ENCODE assay signal across 24 mouse cellular contexts in the genomic region with DNA sequence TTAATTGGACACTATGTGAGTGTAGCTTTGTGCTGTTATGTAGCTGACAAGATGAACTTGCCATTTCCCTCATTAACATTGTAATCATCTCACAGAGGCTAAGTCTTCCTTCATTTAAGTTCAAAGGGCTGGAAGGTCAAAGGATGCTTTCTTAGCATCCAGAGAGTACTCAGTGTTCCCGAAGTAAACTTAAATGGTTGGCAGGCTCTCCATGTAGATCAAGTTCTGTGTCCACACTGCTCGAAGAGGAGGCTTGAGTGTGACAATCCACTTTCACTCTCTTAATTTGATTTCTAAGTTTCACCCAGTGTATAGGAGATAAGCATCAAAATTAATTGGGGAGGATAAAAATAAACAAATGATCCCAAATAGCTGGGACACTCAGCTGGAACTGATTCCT. TPM values are rescaled to one million over a fixed set of nuclear protein-coding genes. Genes with fewer than 3 reads are reported as not detected.
A peak's percentile ranks its signal among the peaks of the same experiment; 100 is the strongest.
DNase-seq lines count a peak whose midpoint lies in the region; ATAC-seq and TF ChIP-seq lines count a peak whose summit lies in the region.
"Had no signal": no experiment of that assay in that cellular context is flagged by ENCODE, and none has a peak within 500 bp of the region (broad histone marks: within the 10 kb centered on the region; RNA-seq: fewer than 3 reads in every experiment).

No protein-coding gene starts in this region.

- ATAC-seq in liver, embryonic 12.5 days: no peak
- ATAC-seq: activated CD4-positive, CD25-positive, alpha-beta regulatory T cell, adult 4 months; CD4-positive, CD25-positive, alpha-beta regulatory T cell, adult 4 months; forebrain, embryonic 13.5 days; Patski had no signal

- H3K27me3 ChIP-seq in heart, adult 2 months (ENCODE audit: control insufficient read depth, insufficient read depth, low read length): no peaks in the 10 kb centered on the region
- H3K27me3 ChIP-seq in kidney, adult 2 months (replicated peaks; ENCODE audit: control insufficient read depth, insufficient read depth, low read length): no peaks in the 10 kb centered on the region
- no peaks in the 10 kb centered on the region for H3K27me3 ChIP-seq in liver, adult 2 months (ENCODE audit: control insufficient read depth, insufficient read depth, low read length)
- no peaks in the 10 kb centered on the region for H3K27me3 ChIP-seq in liver, embryonic 12.5 days (replicated peaks)
- H3K27me3 ChIP-seq: CH12.LX; embryonic facial prominence, embryonic 12.5 days; forebrain, embryonic 13.5 days; forebrain, embryonic 15.5 days; Patski had no signal

- H3K4me2 ChIP-seq in liver, embryonic 12.5 days: no peak overlapping the region
- H3K4me2 ChIP-seq: embryonic facial prominence, embryonic 12.5 days; forebrain, embryonic 13.5 days; forebrain, embryonic 15.5 days had no signal

- 60% methylated on average over 2 of the region's 2 CpGs for WGBS in heart, adult 2 months
- WGBS in kidney, adult 2 months: 48% methylated on average over 2 of the region's 2 CpGs
- WGBS in liver, adult 2 months: 15% methylated on average over 2 of the region's 2 CpGs
- WGBS in liver, embryonic 12.5 days (ENCODE audit: insufficient replicate concordance): 67% methylated on average over 2 of the region's 2 CpGs

- peaks cover 4% of the 10 kb centered on the region; the same call in 1 of the 2 replicates for H3K4me1 ChIP-seq in heart, adult 2 months (ENCODE audit: control insufficient read depth, insufficient read depth, low read length)
- H3K4me1 ChIP-seq in kidney, adult 2 months (ENCODE audit: control insufficient read depth, insufficient read depth, low read length): peaks cover 10% of the 10 kb centered on the region; the same call in 1 of the 2 replicates
- peaks cover 29% of the 10 kb centered on the region for H3K4me1 ChIP-seq in liver, adult 2 months (ENCODE audit: control insufficient read depth, insufficient read depth, low read length)
- H3K4me1 ChIP-seq in liver, embryonic 12.5 days: no peaks in the 10 kb centered on the region
- H3K4me1 ChIP-seq: embryonic facial prominence, embryonic 12.5 days had no signal

- H3K27ac ChIP-seq in heart, adult 2 months: no peak overlapping the region
- H3K27ac ChIP-seq in kidney, adult 2 months (ENCODE audit: insufficient read depth, low read depth, low read length): no peak overlapping the region
- H3K27ac ChIP-seq in liver, adult 2 months (replicated peaks; ENCODE audit: insufficient read depth, low read depth, low read length): no peak overlapping the region
- no peak overlapping the region for H3K27ac ChIP-seq in liver, embryonic 12.5 days
- H3K27ac ChIP-seq: embryonic facial prominence, embryonic 10.5 days; embryonic facial prominence, embryonic 12.5 days; forebrain, embryonic 13.5 days; forebrain, embryonic 15.5 days had no signal

- H3K4me3 ChIP-seq in heart, adult 2 months: no peak overlapping the region
- no peak overlapping the region for H3K4me3 ChIP-seq in kidney, adult 2 months (ENCODE audit: insufficient read depth, low read depth, low read length)
- H3K4me3 ChIP-seq in liver, adult 2 months (ENCODE audit: insufficient read depth, low read depth, low read length): no peak overlapping the region
- H3K4me3 ChIP-seq in liver, embryonic 12.5 days: no peak overlapping the region
- H3K4me3 ChIP-seq: embryonic facial prominence, embryonic 10.5 days; embryonic facial prominence, embryonic 12.5 days; forebrain, embryonic 13.5 days; forebrain, embryonic 15.5 days had no signal

- TF ChIP-seq CTCF in heart, adult 2 months (IDR thresholded peaks at IDR 0.05): no peak
- TF ChIP-seq CTCF in kidney, adult 2 months (conservative IDR thresholded peaks at IDR 0.05; ENCODE audit: insufficient read depth, insufficient read length, low read depth, low read length): no peak
- no peak for TF ChIP-seq CTCF in liver, adult 2 months (IDR thresholded peaks at IDR 0.05; ENCODE audit: low read depth, low read length)

- no peaks in the 10 kb centered on the region for H3K9me3 ChIP-seq in liver, embryonic 12.5 days (replicated peaks)
- H3K9me3 ChIP-seq: embryonic facial prominence, embryonic 10.5 days; embryonic facial prominence, embryonic 12.5 days; forebrain, embryonic 13.5 days; forebrain, embryonic 15.5 days; G1E had no signal

- no peak for TF ChIP-seq EP300 in heart, adult 2 months (IDR thresholded peaks at IDR 0.05; ENCODE audit: insufficient read depth, low read depth, low read length)

- DNase-seq in heart, adult 11 months: peak; percentile 53
- no peak for DNase-seq in heart, adult 2 months
- DNase-seq in kidney, adult 2 months: peak; percentile 23
- DNase-seq in kidney, adult 11 months: no peak
- DNase-seq in liver, adult 2 months (ENCODE audit: extremely low read depth, low read depth, low spot score): peak; percentile 69
- DNase-seq: adrenal gland, adult 8-10 months; adrenal gland, postnatal 14 days; adrenal gland, postnatal 36 days; B cell, adult 2 months; cerebellum, adult 11-12 months; cerebellum, adult 2 months; cerebellum, adult 9-10 months; cerebellum, postnatal 10 days; cerebellum, postnatal 25 days had no signal

- intact Hi-C loops in heart, adult 2 months (cut with DNase I): no loop called here

- peaks cover 8% of the 10 kb centered on the region for H3K36me3 ChIP-seq in heart, adult 2 months (ENCODE audit: control insufficient read depth, insufficient read depth, low read length)
- no peaks in the 10 kb centered on the region for H3K36me3 ChIP-seq in kidney, adult 2 months (ENCODE audit: control insufficient read depth, insufficient read depth, low read length)
- H3K36me3 ChIP-seq in liver, adult 2 months (ENCODE audit: control insufficient read depth, insufficient read depth, low read length): no peaks in the 10 kb centered on the region
- no peaks in the 10 kb centered on the region for H3K36me3 ChIP-seq in liver, embryonic 12.5 days
- H3K36me3 ChIP-seq: embryonic facial prominence, embryonic 10.5 days; embryonic facial prominence, embryonic 12.5 days; forebrain, embryonic 15.5 days; G1E had no signal

- no peak overlapping the region for H3K9ac ChIP-seq in heart, adult 2 months (ENCODE audit: low read depth, low read length)
- no peak overlapping the region for H3K9ac ChIP-seq in liver, adult 2 months (ENCODE audit: low read depth, low read length)
- H3K9ac ChIP-seq in liver, embryonic 12.5 days: no peak overlapping the region
- H3K9ac ChIP-seq: embryonic facial prominence, embryonic 12.5 days; forebrain, embryonic 13.5 days; forebrain, embryonic 15.5 days had no signal

- no peaks in the 10 kb centered on the region for H3K79me2 ChIP-seq in heart, adult 2 months (replicated peaks; ENCODE audit: control insufficient read depth, insufficient read depth, low read length)
- H3K79me2 ChIP-seq in liver, adult 2 months (ENCODE audit: control insufficient read depth, insufficient read depth, low read length): peaks cover 9% of the 10 kb centered on the region; the same call in 1 of the 2 replicates

- no peak for TF ChIP-seq POLR2A in heart, adult 2 months (IDR thresholded peaks at IDR 0.05; ENCODE audit: insufficient read depth, low read depth, low read length)
- TF ChIP-seq POLR2A in kidney, adult 2 months (IDR thresholded peaks at IDR 0.05; ENCODE audit: low read depth, low read length): no peak
- TF ChIP-seq POLR2A in liver, adult 2 months (IDR thresholded peaks at IDR 0.05; ENCODE audit: extremely low read depth, insufficient read depth, low read length): no peak

RNA-seq across cellular contexts. Expression of gene Agtr1a, which starts 23.6 kb away (rescaled TPM):
- total RNA-seq in heart, adult 2 months (2021): 10 to 100 TPM; 47.8 to 55.4 TPM
- 50.6 and 69.4 TPM in 2 replicates for polyA plus RNA-seq in heart, adult 2 months (2012; rRNA removed)
- 73.4 and 83.4 TPM in 2 replicates for polyA plus RNA-seq in kidney, adult 2 months (2012; rRNA removed)
- 45.2 and 55.2 TPM in 2 replicates for total RNA-seq in liver, adult 2 months (2014; rRNA removed)
- polyA plus RNA-seq in liver, adult 2 months (2012; rRNA removed): 86.5 and 95.1 TPM in 2 replicates
- 4.2 and 4.6 TPM in 2 replicates for polyA plus RNA-seq in liver, embryonic 12.5 days (2016; fragmentation: Nextera tagmentation; extraction: Ambion mirVana)
- total RNA-seq: CH12.LX had no signal
- polyA plus RNA-seq: CD4-positive, CD25-positive, alpha-beta regulatory T cell, adult 4 months; G1E; Patski had no signal

Comparison
In these comparisons a context has a peak if more than half of its experiments do, and no peak if none do; other contexts are left out.
1. DNase-seq: peak in heart, adult 11 months (single experiment), kidney, adult 2 months (single experiment) and liver, adult 2 months (single experiment); none in heart, adult 2 months (0 of 2) and kidney, adult 11 months (single experiment).